Mouse (Mus musculus) megakaryocyte, adult 5-6 weeks (primary cell): Measurements from ENCODE around the gene Relt. TPM values are rescaled to one million over a fixed set of nuclear protein-coding genes. Genes with fewer than 3 reads are reported as not detected.

Experiments
- ATAC-seq: 2 replicates; pipeline ENCODE4 v1.8.0; 2016; ENCODE audit warnings: mild to moderate bottlenecking, inconsistent platforms; ENCODE audit not compliant: poor library complexity, severe bottlenecking
- total RNA-seq, 2 experiments: library from RNA; stranded (forward) in 1 of 2; stranded (reverse) in 1 of 2; fragments of 153-499, 151-499 nt in 1 of 2; fragments of 221-1000, 200-1000 nt in 1 of 2; gene quantifications; 2 replicates each; pipeline versions ENCODE4 v1.2.3 to v1.2.4; 2015 to 2017

Relt gene
- total RNA-seq, 2 experiments from 2014 or later = 23.9 to 45.0 TPM

DNA sequence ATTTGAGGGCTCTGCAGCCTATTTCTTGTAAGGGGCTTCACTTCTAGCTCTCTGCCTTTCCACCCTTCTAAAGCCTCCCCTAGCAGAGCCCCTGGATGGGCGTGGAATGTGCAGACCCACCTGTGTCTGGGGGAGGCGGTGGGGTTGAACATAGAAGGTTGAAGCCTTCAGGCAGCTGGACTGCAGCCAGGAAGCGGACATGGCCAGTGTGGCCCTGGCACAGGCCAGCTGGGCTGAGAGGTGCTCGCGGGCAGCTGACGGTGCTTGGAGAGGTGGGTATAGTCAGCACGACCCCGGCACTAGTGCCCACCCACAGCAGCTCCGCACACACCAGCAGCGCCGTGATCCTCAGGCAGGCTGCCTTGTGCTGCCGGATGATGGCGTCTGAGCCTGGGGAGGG, 13.0 kb upstream of the Relt start:
- no peak for ATAC-seq

DNA sequence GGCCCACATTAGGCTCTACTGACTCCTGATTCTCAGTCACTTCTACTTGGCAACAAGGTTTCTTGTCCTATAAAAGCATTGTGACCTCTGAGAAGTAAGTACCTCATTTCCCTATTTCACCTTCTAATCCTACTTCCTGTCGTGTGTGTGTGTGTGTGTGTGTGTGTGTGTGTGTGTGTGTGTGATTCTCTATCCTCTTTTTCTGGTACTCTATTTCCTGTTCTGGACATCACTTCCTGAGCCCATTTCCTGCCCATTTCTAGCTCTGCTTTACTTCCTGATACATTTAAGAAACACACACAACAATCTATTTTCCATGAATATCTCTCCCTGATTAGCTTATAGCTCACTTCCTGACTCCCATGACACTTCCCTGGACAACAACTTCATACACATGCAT, 12.6 kb upstream of the Relt start:
- peak; percentile 51 for ATAC-seq

DNA sequence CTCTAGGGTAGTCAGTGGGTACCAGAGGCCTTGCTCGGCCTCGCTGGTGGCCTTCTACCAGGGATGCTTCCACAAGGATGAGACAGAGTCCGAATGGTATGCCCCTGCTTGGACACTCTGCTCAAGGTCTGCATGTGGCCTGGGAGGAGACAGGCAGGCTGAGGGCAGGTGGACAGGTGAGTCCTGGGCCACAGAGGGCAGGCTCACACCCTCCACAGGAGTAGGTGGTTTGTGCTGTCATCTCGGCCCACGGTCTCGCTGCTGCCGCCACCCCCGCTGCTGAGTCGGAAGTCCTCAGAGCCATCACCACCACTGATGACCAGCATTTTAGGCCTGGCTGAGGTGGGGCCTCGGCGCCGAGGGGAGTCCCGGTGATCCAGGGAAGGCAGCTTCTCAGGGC, 10.0 kb upstream of the Relt start:
- no peak for ATAC-seq

DNA sequence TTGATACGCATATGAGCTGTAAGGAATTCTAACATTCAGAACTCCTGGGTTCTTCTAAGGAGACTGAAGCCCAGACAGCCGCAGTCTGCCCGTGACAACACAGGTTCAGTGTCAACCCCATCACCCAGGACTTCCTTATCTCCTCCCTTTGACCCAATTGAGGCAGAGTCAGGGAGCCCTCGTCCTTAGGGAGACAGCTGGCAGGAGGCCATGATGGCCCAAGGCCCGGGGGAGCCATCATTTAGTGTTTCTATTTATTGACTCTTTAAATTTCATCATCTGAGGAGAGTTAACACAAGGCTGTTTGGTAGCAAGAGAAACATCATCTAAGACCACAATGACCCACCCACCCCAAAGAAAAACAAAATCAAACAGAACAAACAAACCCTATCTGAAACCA, 8.6 kb upstream of the Relt start:
- no peak for ATAC-seq

DNA sequence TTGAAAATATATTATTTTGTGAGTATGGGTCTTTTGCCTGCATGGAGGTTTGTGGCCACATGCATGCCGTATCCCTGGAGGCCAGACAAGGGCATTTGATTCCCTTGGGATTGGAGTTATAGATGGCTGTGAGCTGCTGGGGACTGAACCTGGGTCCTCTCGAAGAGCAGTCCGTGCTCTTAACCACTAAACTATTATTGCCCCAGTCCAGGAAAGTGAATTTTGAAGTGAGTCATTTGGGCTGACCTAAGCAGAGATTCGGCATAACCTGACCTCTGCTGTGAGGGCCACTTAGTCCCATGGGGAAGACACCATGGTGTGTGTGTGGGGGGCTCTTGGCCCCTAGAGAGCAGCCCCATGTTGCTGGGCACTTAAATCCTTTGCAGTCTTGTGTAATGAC, 8.1 kb upstream of the Relt start:
- ATAC-seq = no peak

DNA sequence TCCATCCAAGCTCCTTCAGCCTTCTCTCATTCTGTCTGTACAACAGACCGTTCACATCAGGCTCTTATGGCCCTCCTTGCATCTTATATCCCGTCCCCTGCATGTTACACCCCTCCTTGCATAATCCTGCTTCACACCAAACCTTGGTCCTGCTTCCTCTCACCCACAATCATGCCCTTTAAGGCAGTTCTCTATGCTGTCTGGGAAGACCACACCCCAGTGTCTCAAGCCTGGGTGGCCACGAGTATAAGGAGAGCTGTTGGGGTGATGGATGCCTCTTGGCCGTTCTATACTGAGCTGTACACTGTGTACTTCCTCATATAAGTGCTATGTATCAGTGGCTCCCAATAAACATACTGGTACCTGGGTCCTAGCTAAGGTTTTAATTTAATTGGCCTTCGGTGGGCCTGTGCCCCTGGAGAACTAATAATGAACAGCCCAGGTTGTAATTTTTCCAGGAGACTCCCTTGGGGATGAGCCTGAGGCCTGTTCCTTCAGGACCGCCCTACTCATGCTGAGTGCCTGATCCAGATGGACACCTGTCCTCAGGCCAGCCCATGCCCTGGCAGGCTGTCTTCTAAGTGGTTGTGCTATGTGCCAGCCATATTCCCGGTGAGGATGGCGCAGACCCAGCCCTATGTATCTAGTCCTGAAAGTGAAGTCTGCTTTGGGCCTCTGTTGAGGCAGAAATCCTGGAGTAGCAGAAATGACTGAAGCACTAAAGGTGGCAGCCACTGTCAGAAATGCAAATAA, 6.8 kb upstream of the Relt start:
- peak; percentile 75 for ATAC-seq

DNA sequence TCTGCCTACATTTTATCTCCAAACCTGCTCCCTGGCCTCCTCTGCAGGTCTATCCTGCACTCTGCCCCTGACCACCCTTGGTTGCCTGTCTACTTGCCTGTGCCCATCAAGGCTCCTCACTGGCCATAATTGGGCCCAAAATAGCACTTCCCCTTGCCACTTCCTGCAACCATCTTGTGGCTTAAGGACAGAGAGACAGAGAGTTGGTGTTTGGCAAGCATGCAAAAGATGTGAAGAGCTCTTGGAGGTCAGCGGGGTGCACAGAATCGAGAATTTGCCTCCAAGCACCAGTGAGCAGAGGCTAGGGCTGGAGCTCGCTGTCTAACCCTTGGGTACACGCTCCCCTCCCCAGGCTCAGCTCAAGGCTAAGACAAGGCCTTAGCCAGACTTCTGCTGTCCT, 5.3 kb upstream of the Relt start:
- peak; percentile 68 for ATAC-seq

DNA sequence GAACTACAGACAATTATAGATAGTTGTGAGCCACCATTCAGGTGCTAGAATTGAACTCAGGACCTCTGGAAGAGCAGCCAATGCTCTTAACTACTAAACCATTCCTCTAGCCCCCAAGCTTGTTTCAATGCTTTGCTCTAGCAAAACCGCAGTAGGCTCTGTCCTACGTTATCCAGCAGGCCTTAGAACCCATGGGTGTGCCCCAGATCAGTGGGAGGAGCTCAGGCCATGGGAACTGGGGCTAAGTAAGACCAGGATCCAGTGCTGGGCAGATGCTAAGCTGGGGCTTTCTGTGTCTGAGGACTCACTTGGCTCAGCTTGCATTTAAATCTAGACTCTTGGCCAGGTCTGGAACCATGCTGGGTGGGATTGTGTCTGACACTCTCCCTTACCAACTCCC, 4.3 kb upstream of the Relt start:
- no peak for ATAC-seq

DNA sequence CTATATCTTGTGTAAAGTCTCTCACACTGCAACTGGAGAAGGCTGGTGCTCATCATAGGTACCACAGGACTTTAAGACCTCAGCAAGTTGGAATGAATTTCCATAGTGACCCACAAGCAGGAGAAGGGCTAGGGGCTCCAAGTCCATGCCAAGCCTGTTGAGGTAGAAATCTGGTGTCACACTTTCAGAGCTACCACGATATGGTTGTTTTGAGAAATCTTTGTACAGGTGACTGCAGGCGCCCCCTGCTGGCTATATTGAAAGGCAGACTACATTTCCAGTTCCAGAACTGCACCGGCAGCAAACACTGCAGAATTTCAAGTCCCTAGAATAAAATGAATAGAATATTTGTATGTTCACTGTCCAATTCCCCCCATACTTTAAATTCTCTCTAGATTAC, 3.4 kb upstream of the Relt start:
- ATAC-seq = no peak

DNA sequence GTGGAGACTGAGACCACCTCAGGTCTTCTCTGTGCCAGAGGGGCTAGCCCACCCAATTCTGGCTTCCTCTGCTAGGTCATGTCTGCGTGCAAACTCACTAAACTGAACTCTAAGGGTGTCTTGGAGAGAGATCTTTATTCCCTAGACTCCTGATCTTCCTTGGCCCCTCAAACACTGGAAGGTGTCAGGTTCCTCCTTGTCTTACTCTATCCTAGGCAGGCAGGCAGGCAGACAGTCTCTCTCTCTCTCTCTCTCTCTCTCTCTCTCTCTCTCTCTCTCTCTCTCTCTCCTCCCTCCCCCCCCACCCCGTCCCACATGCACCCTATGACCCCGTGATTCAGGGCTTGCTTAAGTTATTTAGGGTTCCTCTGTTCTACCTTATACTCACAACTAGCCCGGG, 893 bp downstream of the Relt start:
- no peak for ATAC-seq

DNA sequence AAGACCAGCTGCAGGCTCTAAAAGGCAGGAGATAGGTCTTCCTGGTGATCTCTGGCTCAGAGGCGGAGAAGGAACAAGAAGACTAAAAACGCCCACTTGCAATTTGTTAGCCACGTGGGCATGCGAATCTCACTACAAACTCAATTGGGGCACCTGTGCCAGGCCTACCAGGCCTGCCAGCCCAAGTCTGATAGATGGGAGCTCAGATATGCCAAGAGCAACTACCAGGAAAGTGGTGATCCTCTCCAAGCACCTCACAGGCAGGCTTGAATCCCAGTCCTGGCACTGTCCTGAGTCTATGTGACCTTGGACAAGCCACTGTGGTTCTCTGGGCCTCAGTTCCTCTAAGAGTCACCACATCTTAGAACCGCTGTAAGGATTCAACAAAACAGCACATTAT, 2.0 kb downstream of the Relt start:
- ATAC-seq = no peak

DNA sequence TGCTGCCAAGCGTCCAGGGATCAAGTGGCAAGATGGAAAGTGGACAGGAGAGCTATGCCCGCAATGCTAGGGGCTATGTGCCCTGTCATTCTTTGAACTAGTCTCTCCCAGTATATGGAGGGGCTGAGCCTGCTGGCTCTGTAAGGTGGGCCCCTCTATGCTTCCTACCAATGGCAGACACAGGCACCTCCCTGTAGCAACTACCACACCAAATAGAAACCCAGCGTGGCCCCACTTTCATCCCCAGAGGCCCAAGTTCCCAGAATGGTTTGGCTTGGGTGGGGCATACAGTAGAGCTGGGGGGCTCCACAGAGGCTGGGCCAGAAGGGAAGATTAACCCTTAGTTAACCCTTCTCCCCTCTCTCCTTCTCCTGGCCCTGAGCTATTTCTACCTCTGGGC, 2.8 kb downstream of the Relt start:
- ATAC-seq = no peak

DNA sequence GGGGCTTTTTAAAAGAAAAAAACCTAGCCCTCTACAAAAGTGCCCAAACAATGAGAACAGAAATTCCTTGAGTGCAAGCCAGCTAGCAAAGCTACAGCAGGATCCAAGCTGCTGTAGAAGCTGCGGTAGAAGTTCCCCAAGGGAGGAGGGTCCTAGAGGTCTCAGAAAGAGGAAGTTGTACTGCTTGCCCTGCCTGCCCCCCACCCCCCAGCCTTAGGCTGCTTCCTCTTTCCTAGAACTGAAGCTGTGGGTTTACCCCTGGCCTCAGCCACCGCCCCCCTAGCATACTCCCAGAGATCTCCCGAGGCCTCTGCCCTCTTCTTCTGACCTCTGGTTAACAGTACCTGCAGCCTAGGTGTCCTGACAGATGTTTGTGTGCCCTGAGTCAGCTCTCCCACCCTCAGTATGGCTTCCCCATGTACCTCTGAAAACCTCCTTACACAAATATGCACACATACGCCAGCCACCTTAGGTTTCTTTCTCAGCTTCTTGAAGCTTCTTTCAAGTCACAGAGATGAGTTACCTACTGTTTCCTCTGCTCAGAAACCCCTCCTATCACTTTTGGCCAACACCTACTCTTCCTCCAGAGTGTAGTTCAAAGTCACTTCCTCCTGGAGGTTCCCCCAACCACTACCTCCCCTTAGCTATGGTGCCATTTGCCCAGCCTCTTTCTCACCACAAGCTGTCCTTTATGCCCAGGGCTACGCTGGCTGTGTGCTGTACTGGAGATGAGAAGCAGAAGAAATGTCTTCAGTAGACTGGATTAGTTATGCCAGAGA, 7.3 kb downstream of the Relt start:
- ATAC-seq = peak; percentile 85

DNA sequence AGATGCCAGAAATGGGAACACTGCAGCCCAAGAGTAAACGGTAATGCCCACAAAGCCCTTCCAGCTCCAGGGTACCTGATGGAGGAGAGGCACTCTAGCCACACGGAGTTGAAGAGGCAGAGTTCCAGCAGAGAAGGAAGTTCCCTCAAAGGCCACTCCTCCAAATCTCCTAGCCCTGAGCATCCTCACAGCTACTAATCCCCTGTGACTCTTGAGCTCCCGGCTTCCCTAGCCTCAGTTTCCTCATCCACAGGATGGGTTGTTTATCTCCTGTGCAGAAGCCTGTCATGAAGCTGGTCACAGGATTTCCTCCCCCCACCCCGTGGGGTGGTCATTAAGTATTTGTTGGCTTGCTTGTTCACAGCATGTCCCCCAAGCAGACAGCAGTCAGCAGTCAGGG, 7.9 kb downstream of the Relt start:
- 0 out of 2 replicates have a peak, but pooled peaks have one; percentile 18 for ATAC-seq

DNA sequence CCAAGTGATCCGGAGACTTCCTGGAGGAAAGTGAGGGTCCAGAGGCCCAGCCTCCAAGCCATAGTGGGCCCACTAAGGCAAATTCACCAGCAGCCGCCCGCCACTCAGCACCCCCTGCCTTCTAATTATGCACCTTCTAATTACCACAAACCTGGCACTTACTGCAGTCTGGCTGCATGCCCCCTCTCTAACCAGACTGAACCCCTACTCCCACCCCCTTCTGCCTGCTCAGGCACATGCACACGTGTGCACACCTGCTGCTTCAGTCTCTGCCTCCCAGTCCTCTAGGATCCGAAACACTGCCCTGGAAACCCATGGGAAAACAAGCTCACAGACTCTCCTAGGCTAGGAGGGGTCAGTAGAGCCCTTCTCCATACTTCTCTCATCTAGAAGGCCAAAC, 8.4 kb downstream of the Relt start:
- ATAC-seq = no peak

DNA sequence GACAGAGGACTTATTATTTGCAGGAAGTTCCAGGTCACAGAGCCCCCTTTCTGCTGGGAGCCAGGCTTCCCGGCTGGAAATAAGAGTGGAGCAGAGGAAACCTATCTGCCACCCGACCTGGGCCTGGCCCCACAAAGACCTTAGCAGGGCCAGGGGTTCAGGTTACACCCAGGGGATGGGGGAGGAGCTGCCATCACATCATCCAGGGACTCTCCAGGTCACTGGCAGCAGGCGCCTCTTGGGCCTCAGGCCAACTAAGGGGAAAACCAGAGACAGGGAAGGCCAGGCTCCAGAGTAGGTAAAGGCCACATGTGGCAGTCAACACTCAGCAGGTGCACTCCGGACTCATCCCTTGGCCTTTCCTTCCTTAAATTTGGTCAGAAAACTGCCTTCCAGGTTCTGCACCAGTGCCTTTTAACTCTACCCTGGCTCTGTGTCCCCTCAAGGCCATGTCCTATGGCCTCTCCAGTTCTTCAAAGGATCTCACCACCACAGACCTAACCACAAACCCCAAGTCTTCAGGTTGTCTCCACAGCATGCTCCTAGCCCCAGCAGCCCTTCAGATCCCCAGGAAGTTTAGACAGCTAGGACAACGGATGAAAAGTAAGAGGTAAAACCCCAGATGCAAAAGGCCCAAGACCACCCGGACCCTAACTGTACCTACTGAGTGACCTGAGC, 9.0 kb downstream of the Relt start:
- ATAC-seq = no peak

DNA sequence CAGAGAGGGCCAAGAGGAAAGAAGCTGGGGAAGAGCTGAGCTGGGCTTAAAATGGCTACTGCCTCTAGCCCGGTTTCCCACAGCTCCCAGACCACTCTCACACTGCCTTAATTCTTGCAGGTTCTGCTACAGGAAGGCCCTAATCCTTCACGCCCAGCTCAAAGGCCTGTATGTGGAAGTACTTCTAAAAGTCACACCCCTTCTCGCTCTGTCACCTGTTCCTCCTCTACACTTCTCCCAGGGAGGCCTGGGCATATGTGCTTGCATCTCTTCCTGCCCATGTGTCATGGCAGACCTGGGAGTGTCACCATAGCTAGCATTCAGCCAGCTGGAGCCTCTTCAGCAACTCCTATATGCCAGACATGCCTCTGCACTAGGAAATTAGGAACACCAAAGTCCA, 9.8 kb downstream of the Relt start:
- ATAC-seq = peak; percentile 30

DNA sequence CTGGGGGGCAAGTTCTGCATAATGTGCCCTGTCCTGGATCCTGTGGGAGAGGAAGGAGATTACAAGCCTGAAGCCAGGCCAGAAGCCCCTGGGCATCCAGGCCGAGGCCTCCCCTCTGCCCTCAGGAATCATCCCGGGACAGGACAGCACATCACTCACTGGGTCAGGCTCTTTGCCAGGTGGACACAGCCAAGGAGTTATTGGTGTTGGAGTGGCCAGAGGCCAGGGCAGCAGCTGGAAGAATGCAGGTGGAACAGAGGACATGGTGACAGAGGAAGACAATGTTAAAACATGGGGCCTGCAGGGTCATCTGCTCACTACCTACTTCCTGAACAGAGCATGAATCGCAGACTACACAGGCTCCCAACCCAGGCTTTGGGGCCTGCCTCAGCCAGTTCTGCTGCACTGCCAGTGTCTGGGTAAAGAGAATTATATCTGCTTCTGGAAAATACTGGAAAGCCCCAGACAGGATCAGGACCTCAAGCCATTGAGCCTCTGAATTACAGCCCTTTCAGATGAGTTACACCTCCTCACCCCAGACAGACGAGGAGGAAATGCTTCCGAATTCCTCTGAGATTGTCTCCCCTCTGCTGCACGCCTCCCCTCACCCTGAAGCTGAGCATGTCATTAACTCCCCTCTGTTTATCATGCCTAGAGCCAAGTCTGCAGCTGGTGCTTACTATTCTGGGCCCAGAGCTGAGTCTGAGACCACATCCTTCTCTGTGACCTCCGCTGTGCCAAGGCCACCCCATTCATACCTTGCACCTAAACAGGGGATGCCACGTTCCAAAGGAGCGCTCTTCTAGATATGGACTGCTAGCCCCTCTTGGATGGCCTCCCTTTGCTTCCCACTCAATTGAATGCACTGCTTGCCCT, 11.5 kb downstream of the Relt start:
- ATAC-seq = no peak

DNA sequence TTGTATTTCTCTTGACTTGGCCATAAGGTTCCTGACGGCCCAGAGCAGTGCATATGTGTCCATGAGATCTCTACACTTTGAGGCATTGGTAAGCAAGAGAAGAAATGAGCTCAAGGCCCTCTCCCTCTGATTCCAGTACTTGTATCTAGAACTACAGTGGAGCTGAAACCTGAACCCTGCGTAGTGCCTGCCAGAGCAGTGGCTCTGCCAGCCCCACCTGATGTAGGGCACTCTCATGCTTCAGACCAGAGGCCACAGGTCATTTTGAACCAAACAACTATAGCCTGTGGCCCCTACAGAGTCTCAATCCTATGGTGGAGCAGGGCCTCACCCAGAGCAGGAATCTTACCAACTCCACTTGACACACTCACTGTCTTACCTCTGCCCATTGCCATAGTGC, 13.7 kb downstream of the Relt start:
- no peak for ATAC-seq

DNA sequence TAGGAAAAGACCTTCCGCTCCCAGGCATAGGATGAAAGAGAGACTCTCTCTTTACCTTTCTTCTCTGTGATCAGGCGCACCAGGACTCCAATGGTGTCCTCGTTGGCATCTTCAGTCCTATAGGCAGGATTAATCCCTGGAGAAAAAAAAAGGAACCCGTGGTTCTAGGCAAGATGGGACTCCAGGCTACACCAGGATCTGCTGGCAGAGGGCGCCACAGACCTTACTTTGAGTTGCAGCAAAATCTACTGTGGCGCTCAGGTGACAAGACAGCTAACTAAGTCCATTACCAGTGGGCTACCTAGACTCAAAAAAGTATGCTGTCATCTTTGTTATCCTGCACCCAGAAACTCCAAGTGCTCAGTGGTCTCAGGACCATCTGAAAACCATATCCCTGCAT, 14.5 kb downstream of the Relt start:
- ATAC-seq = 0 out of 2 replicates have a peak, but pooled peaks have one; percentile 33

DNA sequence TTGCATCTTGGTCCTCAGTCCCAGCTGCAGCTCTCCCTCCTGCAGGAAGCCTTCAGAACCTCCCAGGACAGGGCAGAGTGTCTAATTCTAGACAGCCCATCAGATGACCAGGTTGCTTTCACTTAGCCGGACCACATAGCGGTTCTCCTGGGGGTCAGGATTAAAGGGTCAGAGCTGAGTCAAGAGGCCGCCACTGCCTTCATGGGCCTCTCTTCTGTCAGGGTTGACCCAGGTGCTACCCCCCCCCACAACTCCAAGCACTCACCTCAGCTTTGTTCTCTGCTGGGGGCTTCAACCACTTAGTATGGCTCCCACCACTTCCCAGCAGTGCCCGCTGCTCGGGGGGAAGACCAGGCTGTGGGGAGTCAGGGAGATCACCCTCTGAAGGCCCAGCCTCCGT, 16.1 kb downstream of the Relt start:
- no peak for ATAC-seq
